Mouse (Mus musculus) midbrain, embryonic 16.5 days (tissue): ENCODE measurements around the gene Pde6g. TPM values are rescaled to one million over a fixed set of nuclear protein-coding genes. Genes with fewer than 3 reads are reported as not detected.
"Not testable (repeated sequence)": the region's sequence is repeated elsewhere in the genome, so short reads cannot be mapped to it uniquely, and the experiment has no call there.

Experiments used
- ATAC-seq: fragments of 200-750 bp; cut with Nextera tagmentation; 2 replicates; pipeline ENCODE4 v1.8.0; 2017; ENCODE audit warnings: moderate TSS enrichment
- H3K27ac ChIP-seq: fragments of 300-500 bp; sonication (generic); 2 replicates; pipeline ENCODE4 v1.5.1; 2014; ENCODE audit warnings: mild to moderate bottlenecking, low read length, mixed read lengths
- H3K27me3 ChIP-seq: fragments of 300-500 bp; sonication (generic); 2 replicates; pipeline ENCODE4 v1.6.1; 2014; ENCODE audit warnings: low read depth, low read length, mixed read lengths; ENCODE audit not compliant: control insufficient read depth, insufficient read depth
- H3K36me3 ChIP-seq: fragments of 300-500 bp; sonication (generic); 2 replicates; pipeline ENCODE4 v1.6.1; 2014; ENCODE audit warnings: mild to moderate bottlenecking, low read length, moderate library complexity, mixed read lengths; ENCODE audit not compliant: control insufficient read depth, insufficient read depth
- H3K4me1 ChIP-seq: fragments of 300-500 bp; sonication (generic); 2 replicates; pipeline ENCODE4 v1.6.1; 2014; ENCODE audit warnings: mild to moderate bottlenecking, low read length, mixed read lengths; ENCODE audit not compliant: control insufficient read depth, insufficient read depth
- H3K4me2 ChIP-seq: fragments of 300-500 bp; sonication (generic); 2 replicates; pipeline ENCODE4 v1.6.1; 2014; ENCODE audit warnings: mild to moderate bottlenecking, low read length, mixed read lengths
- H3K4me3 ChIP-seq: fragments of 300-500 bp; sonication (generic); 2 replicates; pipeline ENCODE4 v1.5.1; 2014; ENCODE audit warnings: low read depth, mild to moderate bottlenecking, low read length, moderate library complexity, mixed read lengths
- H3K9ac ChIP-seq: fragments of 300-500 bp; sonication (generic); 2 replicates; pipeline ENCODE4 v1.6.1; 2014; ENCODE audit warnings: low read depth, low read length, mixed read lengths
- H3K9me3 ChIP-seq: fragments of 300-500 bp; sonication (generic); replicated peaks from 2 replicates; pipeline ENCODE4 v1.6.1; 2014; ENCODE audit warnings: mild to moderate bottlenecking, low read length, mixed read lengths; ENCODE audit not compliant: control insufficient read depth, poor library complexity, severe bottlenecking
- WGBS: fragments of 180-500 bp; shearing (Covaris S2); extraction: QIAGEN DNeasy Blood & Tissue Kit; methylation state at CpG from one replicate; pipeline ENCODE4 v1.1.7; 2014; 5-methylcytosine and 5-hydroxymethylcytosine counted together
- polyA plus RNA-seq: library from polyadenylated mRNA; unstranded; fragments of >200 nt; fragmentation: Nextera tagmentation; extraction: Ambion mirVana; gene quantifications from 2 replicates; pipeline ENCODE4 v1.2.1, GENCODE M21; 2015

Gene Pde6g
- polyA plus RNA-seq, 1 experiment from 2014 or later = 0.36 TPM

DNA sequence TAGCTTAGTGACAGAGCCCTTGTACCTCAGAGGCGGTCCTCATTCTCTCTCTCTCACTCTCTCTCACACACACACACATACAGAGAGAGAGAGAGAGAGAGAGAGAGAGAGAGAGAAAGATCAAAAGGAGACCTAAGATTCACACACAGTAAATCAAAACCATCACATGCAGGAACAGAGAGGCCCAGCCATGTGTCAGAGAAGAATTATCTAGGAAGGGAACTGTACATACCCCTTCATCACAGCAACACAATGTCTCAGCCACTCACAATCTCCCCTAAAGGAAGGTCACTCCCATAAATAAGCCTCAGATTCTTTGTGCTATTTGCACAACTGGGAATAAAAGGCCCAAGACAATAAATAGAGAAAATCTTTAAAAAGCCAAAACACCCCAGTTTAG lies 34.7 kb downstream of the Pde6g start:
- no peak for ATAC-seq
- WGBS = 88% methylated on average over 1 of the region's 1 CpGs
- Histone ChIP-seq H3K27ac (no peak overlapping the region), H3K4me1 (no peaks in the 10 kb centered on the region), H3K9me3 (no peaks in the 10 kb centered on the region), H3K36me3 (peaks cover 41% of the 10 kb centered on the region), H3K27me3 (no peaks in the 10 kb centered on the region), H3K4me3 (no peak overlapping the region), H3K9ac (no peak overlapping the region), H3K4me2 (no peak overlapping the region)

DNA sequence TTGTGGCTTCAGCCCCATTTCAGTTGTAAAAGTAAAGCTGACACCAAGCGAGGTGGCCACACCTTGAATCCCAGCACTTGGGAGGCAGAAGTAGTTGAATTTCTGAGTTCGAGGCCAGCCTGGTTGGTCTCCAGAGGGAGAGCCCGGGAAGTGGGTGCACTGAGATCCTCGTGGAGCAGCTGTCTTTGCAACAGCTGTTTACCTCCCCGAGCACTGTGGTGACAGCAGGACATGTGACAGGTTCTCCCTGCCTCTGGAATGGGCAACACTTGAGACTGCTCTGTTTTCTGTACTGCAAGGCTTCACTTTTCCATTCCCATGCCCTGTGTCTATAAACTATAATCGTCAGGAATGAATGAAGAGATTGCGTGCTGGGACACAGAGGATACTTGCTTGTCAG lies 35.4 kb downstream of the Pde6g start:
- Histone ChIP-seq H3K4me2 (no peak overlapping the region), H3K4me3 (no peak overlapping the region), H3K27me3 (no peaks in the 10 kb centered on the region), H3K4me1 (no peaks in the 10 kb centered on the region), H3K9me3 (no peaks in the 10 kb centered on the region), H3K9ac (no peak overlapping the region), H3K27ac (no peak overlapping the region), H3K36me3 (peaks cover 41% of the 10 kb centered on the region)
- ATAC-seq = no peak
- WGBS = 94% methylated on average over 7 of the region's 7 CpGs

DNA sequence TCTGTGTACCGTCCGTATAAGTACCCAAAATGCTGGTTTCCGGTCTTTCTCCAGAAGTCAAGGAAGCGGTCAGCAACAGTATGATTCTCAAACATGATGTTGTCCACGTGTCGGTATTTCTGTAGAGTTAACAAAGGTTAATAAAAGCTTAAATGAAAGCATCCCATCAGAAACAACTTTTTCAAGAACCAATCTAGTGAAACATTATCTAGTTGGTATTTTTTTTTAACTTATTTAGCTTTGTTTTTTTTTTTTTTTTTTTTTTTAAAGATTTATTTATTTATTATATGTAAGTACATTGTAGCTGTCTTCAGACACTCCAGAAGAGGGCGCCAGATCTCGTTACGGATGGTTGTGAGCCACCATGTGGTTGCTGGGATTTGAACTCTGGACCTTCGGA lies 39.7 kb downstream of the Pde6g start:
- not testable (repeated sequence) for H3K4me1 ChIP-seq, H3K4me2 ChIP-seq, H3K4me3 ChIP-seq, H3K27ac ChIP-seq, ATAC-seq, H3K9ac ChIP-seq, H3K27me3 ChIP-seq, H3K9me3 ChIP-seq
- 94% methylated on average over 7 of the region's 10 CpGs for WGBS
- H3K36me3 ChIP-seq = peaks cover 51% of the 10 kb centered on the region

DNA sequence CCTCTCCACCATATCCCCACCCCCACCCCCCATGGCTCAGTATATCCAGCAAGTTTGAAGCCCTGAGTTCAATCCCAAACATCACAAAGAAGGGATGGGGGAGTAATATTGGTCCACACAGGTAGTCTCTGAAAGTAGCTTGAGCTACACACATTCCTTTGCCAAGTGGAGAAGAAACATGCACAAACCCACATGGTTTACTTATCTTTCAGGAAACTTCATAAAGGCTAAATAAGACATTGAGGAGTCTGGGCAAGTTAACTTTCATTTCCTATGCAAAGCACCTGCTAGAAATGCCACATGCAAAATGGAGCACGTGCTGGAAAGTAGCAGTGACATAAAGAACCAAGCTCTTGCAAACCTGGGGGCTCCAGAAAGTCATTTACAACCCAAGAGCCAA lies 46.9 kb downstream of the Pde6g start:
- Histone ChIP-seq H3K36me3 (peaks cover 39% of the 10 kb centered on the region), H3K4me3 (no peak overlapping the region), H3K27ac (no peak overlapping the region), H3K4me1 (no peaks in the 10 kb centered on the region), H3K4me2 (no peak overlapping the region), H3K27me3 (no peaks in the 10 kb centered on the region), H3K9ac (no peak overlapping the region), H3K9me3 (no peaks in the 10 kb centered on the region)
- no peak for ATAC-seq
- WGBS = 84% methylated on average over 1 of the region's 1 CpGs

DNA sequence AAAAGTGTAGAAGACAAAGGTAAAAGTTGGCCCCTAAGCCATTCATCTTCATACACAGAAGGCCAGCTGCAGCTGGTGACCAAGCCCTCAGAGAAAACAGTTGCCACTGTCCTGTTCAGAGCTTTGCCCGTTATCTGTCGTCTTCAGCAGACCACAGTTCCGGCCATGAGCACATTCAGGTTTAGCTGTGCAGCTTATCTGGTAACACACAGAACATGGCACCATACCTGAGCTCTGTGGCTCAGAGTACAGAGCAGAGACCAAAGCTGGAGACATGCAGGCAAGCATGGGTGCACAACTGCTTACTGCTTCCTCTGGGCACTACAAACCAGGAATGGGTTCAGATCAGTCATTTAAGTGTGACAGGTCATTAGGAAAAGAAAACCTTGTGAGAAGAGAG lies 47.4 kb downstream of the Pde6g start:
- Histone ChIP-seq H3K9ac (no peak overlapping the region), H3K36me3 (peaks cover 36% of the 10 kb centered on the region), H3K9me3 (no peaks in the 10 kb centered on the region), H3K4me1 (no peaks in the 10 kb centered on the region), H3K27ac (no peak overlapping the region), H3K27me3 (no peaks in the 10 kb centered on the region), H3K4me3 (no peak overlapping the region), H3K4me2 (no peak overlapping the region)
- no peak for ATAC-seq
- 94% methylated on average over 3 of the region's 3 CpGs for WGBS

DNA sequence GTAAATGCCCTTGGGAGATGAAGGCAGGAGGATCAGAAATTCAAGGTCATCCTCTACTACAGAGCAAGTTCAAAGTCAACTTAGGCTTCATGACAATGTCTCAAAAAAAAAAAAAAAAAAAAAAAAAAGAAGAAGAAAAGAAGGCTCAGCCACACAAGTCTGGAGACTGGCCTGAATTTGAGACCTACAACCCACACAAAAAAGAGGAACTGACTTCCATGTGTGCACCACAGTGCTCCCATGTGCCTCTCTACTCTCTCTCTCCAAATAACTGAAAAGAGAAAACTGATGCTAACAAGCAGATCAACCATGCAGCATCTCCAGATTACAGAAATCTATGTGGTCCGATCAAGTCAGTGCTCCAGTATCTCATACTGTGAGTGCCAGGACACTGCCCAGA lies 48.5 kb downstream of the Pde6g start:
- no peak for ATAC-seq
- 96% methylated on average over 1 of the region's 1 CpGs for WGBS
- no peak overlapping the region for H3K4me3 ChIP-seq
- no peak overlapping the region for H3K27ac ChIP-seq
- H3K9me3 ChIP-seq = no peaks in the 10 kb centered on the region
- H3K36me3 ChIP-seq = peaks cover 30% of the 10 kb centered on the region
- H3K4me2 ChIP-seq = no peak overlapping the region
- H3K27me3 ChIP-seq = no peaks in the 10 kb centered on the region
- no peak overlapping the region for H3K9ac ChIP-seq
- no peaks in the 10 kb centered on the region for H3K4me1 ChIP-seq

DNA sequence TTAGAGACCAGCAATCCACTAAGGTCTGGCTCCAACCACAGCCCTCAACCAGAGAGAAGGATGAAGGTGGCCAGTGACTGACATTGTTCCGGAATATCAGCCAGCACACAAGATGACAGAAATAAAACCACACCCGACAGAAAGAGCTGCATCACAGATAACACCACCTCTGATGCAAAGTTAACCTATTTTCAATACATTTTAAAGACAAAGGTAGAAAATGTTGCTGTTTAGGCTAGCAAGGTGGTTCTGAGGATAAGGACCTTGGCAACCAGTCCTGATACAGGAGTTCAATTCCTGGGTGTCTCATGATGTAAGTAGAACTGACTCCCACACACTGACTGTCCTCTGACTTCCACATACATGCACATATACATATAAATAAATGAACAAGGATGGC lies 54.0 kb downstream of the Pde6g start:
- H3K36me3 ChIP-seq = peaks cover 28% of the 10 kb centered on the region
- ATAC-seq = no peak
- 94% methylated on average over 2 of the region's 2 CpGs for WGBS

More for the DNA sequence above, 54.0 kb downstream of the Pde6g start:
- H3K9me3 ChIP-seq = no peaks in the 10 kb centered on the region
- H3K4me3 ChIP-seq = no peak overlapping the region
- no peaks in the 10 kb centered on the region for H3K27me3 ChIP-seq
- H3K27ac ChIP-seq = no peak overlapping the region
- no peaks in the 10 kb centered on the region for H3K4me1 ChIP-seq
- H3K4me2 ChIP-seq = no peak overlapping the region
- no peak overlapping the region for H3K9ac ChIP-seq

Other genes starting within 250 kb of the Pde6g start
- 9.7 and 13.7 TPM in 2 replicates for gene Bahcc1, start 220.6 kb downstream of the Pde6g start, polyA plus RNA-seq
- 4,277 and 4,299 TPM in 2 replicates for gene Actg1, start 105.0 kb downstream of the Pde6g start, polyA plus RNA-seq
- gene Fscn2, start 92.0 kb downstream of the Pde6g start, polyA plus RNA-seq = 1.2 and 1.3 TPM in 2 replicates
- gene Faap100, start 74.7 kb downstream of the Pde6g start, polyA plus RNA-seq = 119 and 126 TPM in 2 replicates
- 28.7 and 30.4 TPM in 2 replicates for gene Nploc4, start 15.8 kb downstream of the Pde6g start, polyA plus RNA-seq
- gene Tspan10, start 10.9 kb downstream of the Pde6g start, polyA plus RNA-seq = not detected in 2 replicates
- gene Oxld1, start 4.6 kb upstream of the Pde6g start, polyA plus RNA-seq = 10.9 and 11.7 TPM in 2 replicates
- 25.4 and 28.2 TPM in 2 replicates for gene Ccdc137, start 4.6 kb upstream of the Pde6g start, polyA plus RNA-seq
- 51.5 and 58.7 TPM in 2 replicates for gene Arl16, start 14.1 kb upstream of the Pde6g start, polyA plus RNA-seq
- gene Mrpl12, start 31.1 kb upstream of the Pde6g start, polyA plus RNA-seq = 118 and 130 TPM in 2 replicates
- 23.1 and 24.8 TPM in 2 replicates for gene Slc25a10, start 38.3 kb upstream of the Pde6g start, polyA plus RNA-seq
- 0.13 and 0.31 TPM in 2 replicates for gene Gcgr, start 77.2 kb upstream of the Pde6g start, polyA plus RNA-seq
- gene Mcrip1, start 96.2 kb upstream of the Pde6g start, polyA plus RNA-seq = 232 and 233 TPM in 2 replicates
- gene Ppp1r27, start 97.6 kb upstream of the Pde6g start, polyA plus RNA-seq = not detected in 2 replicates
- gene P4hb, start 119.8 kb upstream of the Pde6g start, polyA plus RNA-seq = 233 and 257 TPM in 2 replicates
- gene Arhgdia, start 128.1 kb upstream of the Pde6g start, polyA plus RNA-seq = 439 and 443 TPM in 2 replicates
- 194 and 223 TPM in 2 replicates for gene Alyref, start 144.9 kb upstream of the Pde6g start, polyA plus RNA-seq
- 189 and 196 TPM in 2 replicates for gene Anapc11, start 144.9 kb upstream of the Pde6g start, polyA plus RNA-seq
- not detected in 2 replicates for gene Npb, start 155.0 kb upstream of the Pde6g start, polyA plus RNA-seq
- gene Pcyt2, start 164.4 kb upstream of the Pde6g start, polyA plus RNA-seq = 218 and 239 TPM in 2 replicates
- gene Sirt7, start 171.7 kb upstream of the Pde6g start, polyA plus RNA-seq = 39.3 and 46.2 TPM in 2 replicates
- gene Mafg, start 180.1 kb upstream of the Pde6g start, polyA plus RNA-seq = 37.5 and 39.1 TPM in 2 replicates
- gene Pycr1, start 190.3 kb upstream of the Pde6g start, polyA plus RNA-seq = 18.1 TPM in 2 replicates
- gene Myadml2, start 194.7 kb upstream of the Pde6g start, polyA plus RNA-seq = 1.1 TPM in 2 replicates
- 1.1 and 1.9 TPM in 2 replicates for gene Notum, start 207.7 kb upstream of the Pde6g start, polyA plus RNA-seq
- 144 and 145 TPM in 2 replicates for gene Aspscr1, start 219.5 kb upstream of the Pde6g start, polyA plus RNA-seq